Mouse (Mus musculus): ENCODE measurements around the gene Gm42742. TPM values are rescaled to one million over a fixed set of nuclear protein-coding genes. Genes with fewer than 3 reads are reported as not detected.

Gene Gm42742
- polyA plus RNA-seq, 1 experiment from 2014 or later = 60.2 TPM

DNA sequence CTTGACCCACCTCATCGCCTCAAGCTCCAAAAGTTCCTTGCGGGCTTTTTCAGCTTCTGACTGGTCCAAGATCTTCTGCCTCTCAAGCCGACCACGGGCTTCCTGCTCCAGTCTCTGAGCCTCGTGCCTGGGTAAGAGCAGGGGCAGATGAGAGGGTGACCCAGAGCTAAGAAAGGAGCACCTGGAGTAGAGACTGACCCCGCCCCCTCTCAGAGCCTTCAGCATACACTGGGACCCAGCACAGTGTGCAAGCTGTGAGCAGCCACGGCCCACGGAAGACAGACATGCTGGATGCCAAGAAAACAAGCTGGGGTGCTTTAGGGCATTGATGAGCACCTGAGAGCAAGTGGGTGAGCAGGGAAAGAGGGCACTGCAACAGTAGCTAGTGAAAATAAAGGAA, 32.1 kb downstream of the Gm42742 start:
- ATAC-seq (ENCODE audit: low read depth) = no peak
- Histone ChIP-seq H3K4me3 (ENCODE audit: low read depth, low read length) (no peak overlapping the region), H3K4me2 (ENCODE audit: low read depth, low read length) (no peak overlapping the region), H3K9ac (replicated peaks; ENCODE audit: low read depth, low read length) (no peak overlapping the region), H3K27ac (ENCODE audit: low read depth, low read length) (no peak overlapping the region), H3K27me3 (ENCODE audit: control insufficient read depth, insufficient read depth, low read length) (no peaks in the 10 kb centered on the region), H3K4me1 (ENCODE audit: control insufficient read depth, insufficient read depth, low read length) (no peaks in the 10 kb centered on the region), H3K36me3 (ENCODE audit: control insufficient read depth, insufficient read depth, low read length) (no peaks in the 10 kb centered on the region), H3K9me3 (ENCODE audit: control insufficient read depth, low read length) (no peaks in the 10 kb centered on the region)
- WGBS = 70% methylated on average over 8 of the region's 8 CpGs

DNA sequence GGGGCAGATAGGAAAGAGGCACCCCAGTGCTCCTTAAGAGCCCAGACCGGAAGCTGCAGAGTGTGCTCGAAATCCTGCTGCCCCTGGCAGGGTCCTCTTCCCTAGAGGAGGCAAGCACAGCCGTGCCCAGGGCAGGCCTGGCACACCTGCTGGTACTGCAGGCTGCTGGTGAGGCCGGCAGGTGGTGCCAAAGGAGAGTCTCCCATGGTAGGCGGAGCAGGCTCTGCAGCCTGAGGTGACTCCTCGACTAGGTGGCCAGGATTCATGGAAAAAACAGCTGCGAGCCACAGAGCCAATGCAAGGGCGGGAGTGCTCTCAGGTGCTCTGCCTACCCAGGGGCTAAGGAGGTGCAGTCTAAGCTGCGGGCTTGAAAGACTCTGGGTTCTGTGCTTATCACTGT, 34.6 kb downstream of the Gm42742 start:
- Histone ChIP-seq H3K27me3 (ENCODE audit: control insufficient read depth, insufficient read depth, low read length) (no peaks in the 10 kb centered on the region), H3K4me3 (ENCODE audit: low read depth, low read length) (no peak overlapping the region), H3K4me2 (ENCODE audit: low read depth, low read length) (no peak overlapping the region), H3K4me1 (ENCODE audit: control insufficient read depth, insufficient read depth, low read length) (no peaks in the 10 kb centered on the region), H3K27ac (ENCODE audit: low read depth, low read length) (no peak overlapping the region), H3K9ac (replicated peaks; ENCODE audit: low read depth, low read length) (no peak overlapping the region), H3K9me3 (ENCODE audit: control insufficient read depth, low read length) (no peaks in the 10 kb centered on the region), H3K36me3 (ENCODE audit: control insufficient read depth, insufficient read depth, low read length) (peaks cover 1% of the 10 kb centered on the region; the same call in 1 of the 2 replicates)
- WGBS = 53% methylated on average over 9 of the region's 9 CpGs
- ATAC-seq (ENCODE audit: low read depth) = no peak

DNA sequence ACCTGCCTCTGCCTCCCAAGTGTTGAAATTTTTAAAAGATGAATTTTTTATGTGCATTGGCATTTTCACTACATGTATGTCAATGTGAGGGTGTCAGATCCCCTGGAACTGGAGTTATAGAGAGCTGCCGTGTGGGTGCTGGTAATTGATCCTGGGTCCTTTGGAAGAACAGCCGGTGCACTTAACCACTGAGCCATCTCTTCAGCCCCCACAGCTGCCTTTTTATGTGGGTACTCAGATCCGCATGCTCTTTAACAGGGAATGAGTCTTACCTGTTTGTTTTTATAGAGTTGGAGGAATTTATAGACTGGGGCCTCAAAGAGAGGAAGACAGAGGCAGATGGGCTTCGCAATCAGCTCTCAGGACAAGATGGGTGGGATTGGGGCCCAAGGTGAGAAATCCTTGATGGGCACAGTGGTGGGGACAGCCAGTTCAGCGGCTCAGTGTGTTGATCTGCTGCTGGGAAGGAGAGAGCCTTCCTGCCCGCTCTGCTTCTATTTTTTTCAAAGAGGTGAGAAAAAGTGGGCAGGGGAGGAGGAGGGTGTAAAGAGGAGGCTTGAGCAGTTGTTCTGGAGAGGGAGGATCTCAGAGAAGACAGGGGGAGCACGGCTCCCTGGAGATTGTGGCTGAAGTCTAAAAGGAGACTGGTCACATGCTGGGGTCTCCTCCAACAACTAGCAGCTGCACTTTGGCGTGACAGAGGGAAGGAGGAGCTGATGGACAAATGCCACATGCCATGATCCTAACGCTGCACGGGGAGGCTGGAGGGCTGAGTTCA, 36.0 kb downstream of the Gm42742 start:
- Histone ChIP-seq H3K36me3 (ENCODE audit: control insufficient read depth, insufficient read depth, low read length) (peaks cover 6% of the 10 kb centered on the region), H3K9me3 (ENCODE audit: control insufficient read depth, low read length) (no peaks in the 10 kb centered on the region), H3K27ac (ENCODE audit: low read depth, low read length) (no peak overlapping the region), H3K9ac (replicated peaks; ENCODE audit: low read depth, low read length) (no peak overlapping the region), H3K27me3 (ENCODE audit: control insufficient read depth, insufficient read depth, low read length) (no peaks in the 10 kb centered on the region), H3K4me1 (ENCODE audit: control insufficient read depth, insufficient read depth, low read length) (no peaks in the 10 kb centered on the region), H3K4me3 (ENCODE audit: low read depth, low read length) (no peak overlapping the region), H3K4me2 (ENCODE audit: low read depth, low read length) (no peak overlapping the region)
- no peak for ATAC-seq (ENCODE audit: low read depth)
- WGBS = 55% methylated on average over 10 of the region's 10 CpGs

DNA sequence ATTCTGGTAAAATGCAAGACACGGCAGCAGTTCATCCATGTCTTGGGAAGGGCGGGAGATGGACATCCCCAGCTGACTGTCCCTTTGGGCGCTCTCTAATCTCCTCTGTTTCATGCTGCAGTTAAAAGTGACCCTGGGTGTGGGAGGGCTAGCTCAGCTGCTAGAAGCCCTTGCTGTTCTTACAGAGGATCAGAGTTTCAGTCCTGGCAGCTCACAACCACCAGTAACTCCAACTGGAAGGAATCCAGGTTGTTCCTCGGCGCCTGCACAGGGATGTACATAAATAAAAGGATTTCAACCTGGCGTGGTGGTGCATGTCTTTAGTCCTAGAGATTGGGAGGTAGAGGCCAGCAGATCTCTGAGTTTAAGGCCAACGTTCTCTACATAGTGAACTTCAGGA, 37.8 kb downstream of the Gm42742 start:
- no peaks in the 10 kb centered on the region for H3K4me1 ChIP-seq (ENCODE audit: control insufficient read depth, insufficient read depth, low read length)
- no peak overlapping the region for H3K27ac ChIP-seq (ENCODE audit: low read depth, low read length)
- WGBS = 93% methylated on average over 7 of the region's 7 CpGs
- peaks cover 18% of the 10 kb centered on the region for H3K36me3 ChIP-seq (ENCODE audit: control insufficient read depth, insufficient read depth, low read length)
- no peaks in the 10 kb centered on the region for H3K9me3 ChIP-seq (ENCODE audit: control insufficient read depth, low read length)
- no peaks in the 10 kb centered on the region for H3K27me3 ChIP-seq (ENCODE audit: control insufficient read depth, insufficient read depth, low read length)
- H3K4me3 ChIP-seq (ENCODE audit: low read depth, low read length) = no peak overlapping the region
- no peak for ATAC-seq (ENCODE audit: low read depth)
- no peak overlapping the region for H3K4me2 ChIP-seq (ENCODE audit: low read depth, low read length)
- no peak overlapping the region for H3K9ac ChIP-seq (replicated peaks; ENCODE audit: low read depth, low read length)

DNA sequence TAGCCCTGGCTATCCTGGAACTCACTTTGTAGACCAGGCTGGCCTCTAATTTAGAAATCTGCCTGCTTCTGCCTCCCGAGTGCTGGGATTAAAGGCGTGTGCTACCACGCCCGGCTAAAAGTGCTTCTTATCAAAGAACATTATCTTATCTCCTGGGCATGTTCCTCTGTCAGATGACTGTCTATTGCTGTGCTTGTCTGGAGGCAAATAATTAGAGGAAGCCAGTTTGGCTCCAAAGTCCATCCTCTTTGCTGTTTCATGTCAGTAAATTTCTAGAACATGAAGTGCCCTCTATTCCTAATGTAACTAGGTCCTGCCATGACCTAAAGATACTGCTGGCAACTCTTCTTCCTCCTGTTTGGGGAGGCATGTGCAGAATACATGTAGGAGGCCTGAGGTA, 38.8 kb downstream of the Gm42742 start:
- Histone ChIP-seq H3K27ac (ENCODE audit: low read depth, low read length) (no peak overlapping the region), H3K9ac (replicated peaks; ENCODE audit: low read depth, low read length) (no peak overlapping the region), H3K4me1 (ENCODE audit: control insufficient read depth, insufficient read depth, low read length) (0 out of 2 replicates have a peak, but pooled peaks cover 6% of the 10 kb centered on the region), H3K9me3 (ENCODE audit: control insufficient read depth, low read length) (no peaks in the 10 kb centered on the region), H3K27me3 (ENCODE audit: control insufficient read depth, insufficient read depth, low read length) (no peaks in the 10 kb centered on the region), H3K4me2 (ENCODE audit: low read depth, low read length) (no peak overlapping the region), H3K4me3 (ENCODE audit: low read depth, low read length) (no peak overlapping the region), H3K36me3 (ENCODE audit: control insufficient read depth, insufficient read depth, low read length) (peaks cover 18% of the 10 kb centered on the region)
- no peak for ATAC-seq (ENCODE audit: low read depth)
- WGBS = 94% methylated on average over 4 of the region's 4 CpGs

DNA sequence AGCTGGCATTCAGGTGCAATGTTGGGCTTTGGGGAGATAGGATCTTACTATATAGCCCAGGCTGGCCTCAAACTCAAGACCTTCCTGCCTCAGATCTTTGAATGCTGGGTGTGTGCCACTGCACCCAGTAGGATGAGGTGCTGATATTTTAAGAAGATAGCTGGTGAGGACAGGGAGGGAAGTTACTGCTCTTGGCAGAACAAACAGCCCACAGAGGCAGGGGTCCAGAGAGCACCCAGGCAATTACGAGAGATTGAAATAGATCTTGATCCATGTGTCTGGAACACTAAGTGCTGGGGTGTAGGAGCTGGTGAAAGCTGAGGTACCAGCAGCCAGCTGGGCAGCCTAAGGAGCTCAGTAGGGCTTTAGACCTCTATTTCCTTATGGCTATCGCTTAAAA, 39.3 kb downstream of the Gm42742 start:
- no peak overlapping the region for H3K27ac ChIP-seq (ENCODE audit: low read depth, low read length)
- H3K4me1 ChIP-seq (ENCODE audit: control insufficient read depth, insufficient read depth, low read length) = 0 out of 2 replicates have a peak, but pooled peaks cover 8% of the 10 kb centered on the region
- H3K9me3 ChIP-seq (ENCODE audit: control insufficient read depth, low read length) = no peaks in the 10 kb centered on the region
- H3K36me3 ChIP-seq (ENCODE audit: control insufficient read depth, insufficient read depth, low read length) = peaks cover 18% of the 10 kb centered on the region
- no peak overlapping the region for H3K9ac ChIP-seq (replicated peaks; ENCODE audit: low read depth, low read length)
- H3K4me3 ChIP-seq (ENCODE audit: low read depth, low read length) = no peak overlapping the region
- 87% methylated on average over 2 of the region's 2 CpGs for WGBS
- no peaks in the 10 kb centered on the region for H3K27me3 ChIP-seq (ENCODE audit: control insufficient read depth, insufficient read depth, low read length)
- H3K4me2 ChIP-seq (ENCODE audit: low read depth, low read length) = no peak overlapping the region
- ATAC-seq (ENCODE audit: low read depth) = no peak

DNA sequence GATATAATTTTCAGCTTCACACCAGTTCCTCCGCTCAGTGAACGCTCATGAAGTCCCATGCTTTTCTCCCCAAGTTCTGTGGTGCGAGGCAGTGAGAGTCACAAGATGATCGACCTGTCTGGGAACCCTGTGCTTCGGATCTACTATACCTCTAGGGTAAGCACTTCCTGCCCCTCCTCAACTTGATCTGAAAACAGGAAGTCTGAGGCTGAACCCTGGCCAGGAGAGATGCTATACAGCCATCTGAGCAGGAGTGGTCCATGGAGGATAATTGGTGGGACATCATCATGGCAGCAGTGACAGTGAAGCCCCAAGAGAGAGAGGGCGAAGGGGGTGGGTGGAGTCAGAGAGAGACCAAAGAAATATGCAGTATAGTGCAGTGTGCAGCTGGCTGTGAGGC, 42.1 kb downstream of the Gm42742 start:
- no peaks in the 10 kb centered on the region for H3K9me3 ChIP-seq (ENCODE audit: control insufficient read depth, low read length)
- H3K4me1 ChIP-seq (ENCODE audit: control insufficient read depth, insufficient read depth, low read length) = 0 out of 2 replicates have a peak, but pooled peaks cover 8% of the 10 kb centered on the region
- H3K36me3 ChIP-seq (ENCODE audit: control insufficient read depth, insufficient read depth, low read length) = peaks cover 18% of the 10 kb centered on the region
- no peak for ATAC-seq (ENCODE audit: low read depth)
- WGBS = 95% methylated on average over 6 of the region's 6 CpGs
- H3K4me3 ChIP-seq (ENCODE audit: low read depth, low read length) = no peak overlapping the region
- H3K27me3 ChIP-seq (ENCODE audit: control insufficient read depth, insufficient read depth, low read length) = no peaks in the 10 kb centered on the region
- H3K9ac ChIP-seq (replicated peaks; ENCODE audit: low read depth, low read length) = no peak overlapping the region
- no peak overlapping the region for H3K27ac ChIP-seq (ENCODE audit: low read depth, low read length)
- no peak overlapping the region for H3K4me2 ChIP-seq (ENCODE audit: low read depth, low read length)

DNA sequence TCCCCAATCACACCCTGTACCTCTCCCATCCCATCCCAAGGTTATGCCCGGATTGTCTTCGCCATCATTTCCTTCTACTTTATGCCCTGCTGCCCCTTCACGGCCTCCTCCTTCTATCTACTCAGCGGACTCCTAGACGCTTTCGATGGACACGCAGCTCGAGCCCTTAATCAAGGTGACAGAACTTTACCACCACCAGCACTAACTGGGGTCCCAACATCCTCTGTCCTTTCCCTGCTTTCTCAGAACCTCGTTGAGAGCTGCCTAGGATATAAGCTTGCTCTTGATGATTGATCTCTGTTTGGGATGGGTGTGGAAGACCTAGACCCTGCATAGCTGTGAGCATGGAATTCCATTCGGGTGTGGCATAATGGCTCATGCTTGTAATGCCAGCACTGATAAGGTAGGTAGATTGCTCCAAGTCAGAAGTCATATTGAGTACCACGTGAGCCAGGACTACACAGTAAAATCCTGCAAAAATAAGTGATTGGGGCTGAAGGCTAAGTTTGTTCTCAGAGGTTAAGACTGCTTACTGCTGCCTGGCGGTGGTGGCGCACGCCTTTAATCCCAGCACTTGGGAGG, 43.9 kb downstream of the Gm42742 start:
- Histone ChIP-seq H3K36me3 (ENCODE audit: control insufficient read depth, insufficient read depth, low read length) (peaks cover 18% of the 10 kb centered on the region), H3K4me1 (ENCODE audit: control insufficient read depth, insufficient read depth, low read length) (0 out of 2 replicates have a peak, but pooled peaks cover 8% of the 10 kb centered on the region), H3K9me3 (ENCODE audit: control insufficient read depth, low read length) (no peaks in the 10 kb centered on the region), H3K4me2 (ENCODE audit: low read depth, low read length) (peak overlapping the region; percentile 87), H3K27ac (ENCODE audit: low read depth, low read length) (peak overlapping the region; percentile 96), H3K27me3 (ENCODE audit: control insufficient read depth, insufficient read depth, low read length) (no peaks in the 10 kb centered on the region), H3K9ac (replicated peaks; ENCODE audit: low read depth, low read length) (peak overlapping the region; percentile 80), H3K4me3 (ENCODE audit: low read depth, low read length) (peak overlapping the region; percentile 68)
- ATAC-seq (ENCODE audit: low read depth) = no peak
- 28% methylated on average over 14 of the region's 14 CpGs for WGBS
